Mouse (Mus musculus) kidney, postnatal 25 days (tissue): Measurements from ENCODE around the gene Gm11437.
A peak's percentile ranks its signal among the peaks of the same experiment; 100 is the strongest.

Experiments used
- DNase-seq, 2 experiments: peaks; one replicate each; pipeline ENCODE4 v3.0.0; 2021; ENCODE audit warnings: mixed read lengths in 2 of 2

The Gm11437 gene

DNA sequence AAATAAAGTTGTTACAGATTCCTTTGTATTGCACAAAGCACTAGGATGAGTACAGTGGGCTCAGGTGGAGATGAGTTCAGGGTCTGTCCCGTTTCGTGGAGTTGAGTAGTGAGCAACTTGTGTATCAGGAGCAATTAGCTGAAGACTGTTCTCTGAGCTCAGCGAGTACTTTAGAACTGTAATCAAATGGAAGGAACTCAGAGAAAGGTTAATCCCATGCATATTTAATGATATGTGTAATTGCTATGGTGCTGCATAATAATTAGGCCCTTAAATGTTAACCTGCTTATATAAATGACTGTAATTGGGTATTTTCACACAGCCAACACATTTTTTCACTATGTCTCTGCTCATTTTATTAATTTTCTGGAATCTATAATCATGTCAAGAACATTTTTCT is 30.8 kb downstream of the Gm11437 start:
- DNase-seq: no peak

DNA sequence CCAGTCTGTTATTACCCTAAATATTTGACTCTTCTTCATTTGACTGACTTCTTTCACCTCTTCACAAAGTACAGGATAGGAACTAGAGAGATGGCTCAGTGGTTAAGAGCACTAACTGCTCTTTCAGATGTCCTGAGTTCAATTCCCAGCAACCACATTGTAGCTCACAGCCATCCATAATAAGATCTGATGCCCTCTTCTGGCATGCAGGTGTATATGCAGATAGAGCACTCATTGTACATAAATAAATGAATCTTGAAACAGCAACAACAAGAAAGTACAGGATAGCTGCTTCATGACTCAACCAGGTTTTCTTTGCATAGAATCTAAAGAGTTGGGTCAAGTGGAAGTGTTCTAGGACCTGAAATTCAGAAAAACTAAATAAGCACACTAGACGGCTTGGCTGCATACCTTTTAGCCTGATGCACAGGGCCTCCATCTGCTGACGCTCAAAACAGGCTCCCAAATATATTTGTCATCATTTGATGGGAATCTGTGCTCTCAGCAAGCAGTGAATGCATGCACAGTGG is 32.9 kb downstream of the Gm11437 start:
- DNase-seq: no peak

DNA sequence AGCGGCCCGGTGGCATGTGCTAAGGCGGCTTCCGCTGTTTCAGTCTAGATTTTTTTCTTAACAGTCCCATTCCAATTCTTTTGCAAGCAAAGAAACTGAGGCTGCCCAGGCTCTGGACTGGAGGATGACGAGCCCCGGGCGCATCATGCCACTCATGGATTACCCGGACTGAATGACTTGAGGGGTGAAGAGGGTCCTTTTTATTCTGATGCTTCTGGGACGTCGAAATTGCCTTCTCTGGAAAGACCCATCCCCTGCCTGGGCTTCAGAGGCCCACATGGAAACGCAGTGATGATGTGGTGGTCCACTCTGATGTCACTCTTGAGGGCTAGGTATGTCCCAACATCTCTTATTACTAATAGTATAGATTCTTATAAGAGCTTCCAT is 37.5 kb downstream of the Gm11437 start:
- no peak for DNase-seq

DNA sequence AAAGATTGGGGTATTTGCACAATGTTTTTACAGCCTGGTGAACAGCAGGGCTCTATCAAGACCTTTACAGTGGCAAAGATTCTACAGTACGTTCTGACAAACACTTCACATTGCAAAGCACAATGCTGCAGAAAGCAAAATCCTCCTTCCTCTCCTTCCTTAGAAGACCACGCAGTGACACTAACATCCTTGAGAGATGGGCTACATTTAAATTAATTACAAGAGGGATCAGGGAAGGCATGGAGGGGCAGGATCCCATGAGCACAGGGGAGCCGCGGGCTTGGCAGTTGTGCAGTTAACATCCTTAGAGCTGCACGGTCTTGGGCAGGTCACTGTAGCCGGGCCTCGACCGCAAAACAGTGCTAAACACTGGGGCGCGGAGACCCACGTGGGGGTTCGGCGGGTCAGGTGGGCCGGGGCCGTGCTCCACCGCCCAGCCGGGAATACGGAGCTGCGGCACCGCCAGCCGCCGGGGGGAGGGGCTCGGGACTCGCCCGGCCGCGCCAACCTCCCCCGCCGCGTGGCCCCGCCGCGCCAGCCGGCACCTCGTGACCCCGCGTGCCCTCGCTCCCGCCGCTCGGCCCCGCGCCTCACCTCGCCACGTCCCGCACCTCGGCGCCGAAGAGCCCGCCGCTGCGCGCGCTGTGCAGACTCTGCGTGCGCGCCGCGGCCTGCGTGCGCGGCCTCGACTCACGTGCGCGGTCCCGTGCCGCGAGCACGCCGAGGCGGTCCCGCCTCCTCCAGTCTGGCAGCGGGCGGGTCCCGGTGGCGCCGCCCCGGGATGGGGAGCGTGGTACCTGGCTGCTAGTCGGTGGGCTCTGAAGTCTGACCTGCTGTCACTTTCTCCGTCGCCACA is 38.1 kb downstream of the Gm11437 start, which contains the start of the genes Tada2a and Acaca:
Gene Tada2a, minus strand, starts transcription at position 658 of the 856 bp plus-strand sequence.
Gene Acaca, plus strand, starts transcription at position 730 of the 856 bp plus-strand sequence.
- DNase-seq: peak; percentile 71 to 85

DNA sequence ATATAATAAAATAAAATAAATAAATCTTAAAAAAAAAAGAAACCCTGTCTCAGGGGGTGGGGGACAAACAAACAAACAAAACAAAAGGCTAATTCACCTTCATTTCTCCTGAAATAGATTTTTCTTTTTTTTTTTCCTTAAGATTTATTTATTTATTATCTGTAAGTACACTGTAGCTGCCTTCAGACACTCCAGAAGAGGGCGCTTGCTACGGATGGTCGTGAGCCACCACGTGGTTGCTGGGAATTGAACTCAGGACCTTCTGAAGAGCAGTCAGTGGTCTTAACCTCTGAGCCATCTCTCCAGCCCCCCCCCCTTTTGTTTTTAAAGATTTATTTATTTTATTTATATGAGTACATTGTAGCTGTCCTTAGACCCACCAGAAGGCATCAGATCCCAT is 39.3 kb downstream of the Gm11437 start:
- no peak for DNase-seq

DNA sequence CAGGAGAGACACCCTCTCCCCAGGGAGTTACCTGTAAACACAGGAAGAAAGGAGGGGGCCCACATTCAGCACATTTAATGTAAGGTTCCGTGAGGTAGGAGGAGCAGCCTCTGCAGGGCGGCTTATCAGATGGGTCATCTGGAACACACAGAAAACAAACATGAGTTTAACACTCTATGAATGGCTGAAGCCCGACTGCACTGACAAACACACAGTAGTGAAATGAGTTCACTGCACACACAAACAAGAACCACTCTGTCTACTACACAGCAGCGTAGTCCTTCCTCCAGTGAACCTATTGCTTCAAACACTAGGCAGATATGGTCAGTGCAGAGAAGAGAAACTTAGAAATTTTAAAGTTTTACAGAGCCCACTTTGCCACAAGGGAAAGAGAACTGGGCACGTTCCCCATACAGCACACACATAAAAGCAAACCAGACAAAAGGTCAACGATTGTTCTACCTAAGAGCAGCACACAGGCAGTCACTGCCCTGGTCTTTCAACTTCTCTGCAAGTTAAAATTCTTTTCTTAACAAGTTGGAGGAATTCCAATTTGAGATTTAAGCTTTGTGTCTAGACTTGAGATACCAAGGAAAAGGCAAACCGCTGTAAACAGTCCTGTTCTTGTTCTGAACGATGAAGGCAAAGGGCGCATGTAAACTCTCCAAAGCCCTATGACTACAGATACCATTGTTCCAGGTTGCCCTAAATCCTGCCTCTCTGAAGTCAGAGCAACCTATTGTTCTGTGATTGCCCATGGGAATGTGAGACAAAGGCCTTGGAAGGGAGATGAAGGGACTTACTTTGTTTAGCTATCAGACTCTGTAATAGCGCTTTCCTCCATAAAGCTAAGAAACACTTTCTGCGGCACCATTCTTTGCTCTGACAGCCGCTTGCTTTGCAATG is 46.0 kb downstream of the Gm11437 start:
- DNase-seq: no peak

DNA sequence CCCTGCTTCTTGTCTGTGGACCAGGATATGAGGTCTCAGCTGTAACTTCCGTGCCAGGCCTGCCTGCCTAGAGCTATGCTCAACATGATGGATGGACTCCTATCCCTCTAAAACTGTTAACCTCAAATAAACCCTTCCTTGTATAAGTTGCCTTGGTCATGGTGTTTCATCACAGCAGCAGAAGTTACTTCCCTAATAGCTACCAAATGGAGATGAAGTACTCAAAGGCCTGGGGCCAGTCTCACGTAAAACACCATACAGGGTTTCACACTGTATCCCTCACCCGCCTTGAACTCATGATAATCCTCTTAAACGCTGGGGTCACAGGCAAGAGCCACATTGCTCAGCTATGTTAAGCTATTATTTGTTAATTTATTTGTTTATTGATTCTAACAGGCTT is 49.8 kb downstream of the Gm11437 start:
- DNase-seq: no peak

DNA sequence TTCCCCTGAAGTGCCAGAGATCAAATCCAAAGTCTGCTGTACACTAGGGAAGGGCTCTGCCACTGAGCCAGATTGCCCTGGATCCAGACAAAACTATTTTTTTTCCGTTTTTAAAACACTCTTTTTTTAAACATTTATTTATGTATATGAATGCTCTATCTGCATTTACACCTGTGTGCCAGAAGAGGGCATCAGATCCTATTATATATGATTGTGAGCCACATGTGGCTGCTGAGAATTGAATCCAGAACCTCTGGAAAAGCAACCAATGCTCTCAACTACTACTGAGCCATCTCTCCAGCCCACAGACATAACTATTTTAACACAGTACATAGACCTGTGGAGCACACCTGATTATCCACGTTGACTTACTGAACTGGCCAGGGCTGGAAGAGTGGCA is 51.1 kb downstream of the Gm11437 start:
- no peak for DNase-seq

DNA sequence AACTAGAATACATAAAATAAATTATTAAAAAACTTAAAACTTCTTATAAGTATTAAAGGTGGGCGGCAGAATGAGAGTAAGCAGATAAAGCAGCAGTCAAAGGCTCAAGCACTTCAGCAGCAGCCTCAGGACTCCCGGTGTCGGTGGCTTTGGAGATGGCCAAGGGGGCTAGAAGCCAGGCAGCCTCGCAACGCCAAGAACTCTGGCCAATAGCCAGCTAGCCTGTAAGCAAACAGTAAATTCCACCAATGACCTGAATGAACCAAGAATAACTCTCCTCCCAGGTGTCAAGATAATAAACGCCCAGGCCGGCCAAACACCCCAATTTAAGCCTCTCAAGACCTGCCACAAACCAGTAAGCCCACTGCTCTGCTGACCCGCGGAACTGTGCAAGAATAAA is 51.6 kb downstream of the Gm11437 start:
- DNase-seq: no peak

DNA sequence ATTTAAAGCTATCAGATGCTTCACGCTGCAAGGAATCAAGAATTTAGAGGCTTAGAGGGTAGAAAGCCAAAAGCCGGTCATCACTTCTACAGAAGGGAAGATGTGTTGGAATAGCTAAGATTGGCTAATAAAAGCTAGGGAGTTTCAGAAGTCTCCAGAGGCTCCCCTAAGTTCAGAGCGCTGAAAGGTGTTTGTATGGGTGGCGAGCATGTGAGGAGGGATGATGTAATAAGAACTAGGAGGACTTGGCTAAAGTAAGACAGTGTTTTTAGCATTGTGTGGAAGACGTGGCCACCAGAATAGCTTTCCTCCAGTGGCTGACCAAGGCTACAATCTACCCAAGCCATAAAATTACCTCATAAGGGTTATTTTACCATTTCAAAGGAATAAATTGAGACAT is 53.7 kb downstream of the Gm11437 start:
- DNase-seq: no peak

DNA sequence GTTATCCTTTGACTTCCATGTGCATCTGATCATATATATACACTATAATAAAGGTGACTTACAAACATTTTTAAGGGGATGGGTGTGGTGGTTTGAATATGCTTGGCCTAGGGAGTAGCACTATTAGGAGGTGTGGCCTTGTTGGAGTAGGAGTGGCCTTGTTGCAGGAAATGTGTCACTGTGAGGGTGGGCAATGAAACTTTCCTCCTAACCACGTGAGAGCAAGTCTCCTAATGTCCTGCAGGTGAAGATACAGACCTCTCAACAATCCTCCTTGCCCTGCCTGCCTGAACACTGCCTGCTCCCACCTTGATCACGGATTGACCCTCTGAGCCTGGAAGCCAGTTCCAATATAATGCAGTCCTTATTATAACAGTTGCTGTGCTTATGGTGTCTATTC is 60.1 kb downstream of the Gm11437 start:
- DNase-seq: no peak

DNA sequence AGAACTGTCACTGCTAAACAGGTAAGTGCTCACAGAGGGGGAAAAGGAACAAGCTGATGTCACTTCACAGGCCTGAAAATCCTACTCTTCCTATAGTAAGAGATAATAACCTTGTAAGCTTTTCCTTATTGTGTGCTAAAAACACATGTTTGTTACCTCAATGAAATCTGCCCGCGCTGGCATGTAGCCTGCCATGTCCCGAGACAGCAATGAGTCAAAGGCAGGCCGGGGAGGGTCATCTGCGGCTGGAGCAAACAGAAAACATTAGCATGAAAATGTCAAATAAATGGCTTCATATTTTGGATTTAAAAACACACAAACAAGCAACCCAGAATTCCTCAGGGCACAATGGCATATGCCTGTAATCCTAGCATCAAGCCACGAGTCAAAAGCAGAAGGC is 63.2 kb downstream of the Gm11437 start:
- no peak for DNase-seq

DNA sequence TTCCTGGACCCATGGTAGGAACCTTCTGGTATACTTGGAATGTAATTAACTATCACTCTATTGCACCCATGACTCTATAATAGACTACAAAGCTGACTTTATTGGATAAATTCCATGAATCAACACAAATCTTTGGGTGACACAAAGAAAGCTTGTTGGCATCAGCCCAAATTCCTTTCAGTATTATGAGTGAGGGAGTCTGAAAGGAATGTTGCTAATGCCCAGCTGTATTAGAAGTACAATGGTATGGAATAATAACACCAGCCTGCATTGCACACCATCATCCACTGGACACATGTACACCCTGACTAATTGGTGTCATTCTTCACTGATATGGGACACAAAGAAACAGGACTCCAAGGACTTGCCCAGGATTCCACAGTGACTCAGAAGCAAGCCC is 66.1 kb downstream of the Gm11437 start:
- DNase-seq: no peak
